Mouse (Mus musculus): ENCODE measurements around the gene Pde6h.

- no peak for TF ChIP-seq HCFC1 (IDR thresholded peaks at IDR 0.05; ENCODE audit: low read depth, low read length)
- no peak for TF ChIP-seq POLR2A (IDR thresholded peaks at IDR 0.05; ENCODE audit: low read depth, low read length)
- no peak for TF ChIP-seq USF1 (IDR thresholded peaks at IDR 0.05; ENCODE audit: low read depth, low read length)
- TF ChIP-seq TCF12 (IDR thresholded peaks at IDR 0.05; ENCODE audit: low read depth, low read length): no peak
- no peak for TF ChIP-seq EP300 (IDR thresholded peaks at IDR 0.05; ENCODE audit: low read length)
- TF ChIP-seq ZKSCAN1 (IDR thresholded peaks at IDR 0.05; ENCODE audit: borderline replicate concordance, low read depth, low read length): no peak
- TF ChIP-seq CTCF (conservative IDR thresholded peaks at IDR 0.05 in 1 of 2, IDR thresholded peaks at IDR 0.05 in 1 of 2; ENCODE audit: low read depth in 2 of 2, low read length in 2 of 2): no peak
- TF ChIP-seq ZC3H11A (IDR thresholded peaks at IDR 0.05; ENCODE audit: low read depth, low read length): no peak
- no peak for TF ChIP-seq NRF1 (IDR thresholded peaks at IDR 0.05; ENCODE audit: low read depth, low read length)
- TF ChIP-seq RAD21 (IDR thresholded peaks at IDR 0.05; ENCODE audit: low read depth, low read length): no peak
- no peak for TF ChIP-seq MXI1 (IDR thresholded peaks at IDR 0.05; ENCODE audit: low read depth, low read length)
- no peak for TF ChIP-seq ZMIZ1 (IDR thresholded peaks at IDR 0.05; ENCODE audit: low read depth, low read length)
Measured at GRCm38 (mm10) chr6:136947716-136948115, 24.1 kb downstream of the Pde6h start.
